Mouse (Mus musculus) ES-E14 (cell line): Measurements from ENCODE around the gene Ccp110. TPM values are rescaled to one million over a fixed set of nuclear protein-coding genes. Genes with fewer than 3 reads are reported as not detected.

Experiments
- DNase-seq: peaks from one replicate; pipeline ENCODE4 v3.0.0-alpha.2; 2013; ENCODE audit warnings: low read depth, low spot score
- H3K27ac ChIP-seq: 2 replicates; pipeline ENCODE4 v1.5.1; 2012; ENCODE audit warnings: low read depth, mild to moderate bottlenecking, low read length, moderate library complexity, mixed read lengths; ENCODE audit not compliant: poor library complexity, insufficient read depth, severe bottlenecking
- H3K36me3 ChIP-seq: 2 replicates; pipeline ENCODE4 v1.6.1; 2012; ENCODE audit warnings: mild to moderate bottlenecking, low read length, moderate library complexity, mixed read lengths; ENCODE audit not compliant: control insufficient read depth, poor library complexity, insufficient read depth, severe bottlenecking
- H3K4me1 ChIP-seq, 2 experiments: fragments of 150-350 bp in 1 of 2; sonication (generic) in 1 of 2; 2 replicates each; pipeline ENCODE4 v1.6.1; 2012; ENCODE audit warnings: low read length in 2 of 2, mild to moderate bottlenecking in 1 of 2, mixed read lengths in 1 of 2; ENCODE audit not compliant: control insufficient read depth in 2 of 2, insufficient read depth in 2 of 2, poor library complexity in 1 of 2
- H3K4me3 ChIP-seq, 2 experiments: fragments of 150-350 bp in 1 of 2; sonication (generic) in 1 of 2; 2 replicates each; pipeline ENCODE4 v1.5.1; 2012; ENCODE audit warnings: low read length in 2 of 2, low read depth in 1 of 2, mild to moderate bottlenecking in 1 of 2, mixed read lengths in 1 of 2; ENCODE audit not compliant: insufficient read depth in 1 of 2, poor library complexity in 1 of 2, severe bottlenecking in 1 of 2
- H3K9ac ChIP-seq: 2 replicates; pipeline ENCODE4 v1.6.1; 2012; ENCODE audit warnings: low read depth, mild to moderate bottlenecking, low read length, mixed read lengths; ENCODE audit not compliant: poor library complexity, insufficient read depth, severe bottlenecking
- H3K9me3 ChIP-seq: fragments of 150-350 bp; sonication (generic); 2 replicates; pipeline ENCODE4 v1.6.1; 2012; ENCODE audit warnings: low read depth, mild to moderate bottlenecking, low read length; ENCODE audit not compliant: control insufficient read depth, insufficient read depth
- CHD2 ChIP-seq: IDR thresholded peaks from 2 replicates; pipeline ENCODE4 v1.6.1; 2014; ENCODE audit warnings: mild to moderate bottlenecking, low read depth, low read length, inconsistent platforms
- HCFC1 ChIP-seq: IDR thresholded peaks from 2 replicates; pipeline ENCODE4 v1.6.1; 2012; ENCODE audit warnings: low read length, inconsistent platforms, borderline replicate concordance; ENCODE audit not compliant: insufficient read depth
- MAFK ChIP-seq: IDR thresholded peaks from 2 replicates; pipeline ENCODE4 v1.6.1; 2014; ENCODE audit warnings: mild to moderate bottlenecking, low read depth, low read length, inconsistent platforms; ENCODE audit not compliant: insufficient read depth
- ZC3H11A ChIP-seq: IDR thresholded peaks from 2 replicates; pipeline ENCODE4 v1.6.1; 2012; ENCODE audit warnings: low read depth, mild to moderate bottlenecking, inconsistent platforms, low read length, borderline replicate concordance
- ZNF384 ChIP-seq: IDR thresholded peaks from 2 replicates; pipeline ENCODE4 v1.6.1; 2012; ENCODE audit warnings: low read depth, low read length, inconsistent platforms
- in situ Hi-C, 2 experiments: fragments of 600-800 bp; cut with MboI; formaldehyde crosslinking; loops; one replicate each; pipeline ENCODE4 v1.15.1; 2025; ENCODE audit warnings: low sequenced_read_pairs in 2 of 2, inconsistent platforms in 1 of 2; ENCODE audit not compliant: unreplicated experiment in 2 of 2
- total RNA-seq: library from RNA; depleted of rRNA; stranded (reverse); fragments of 300-350 nt; gene quantifications from 2 replicates; pipeline ENCODE4 v1.2.3, GENCODE M21; 2012

Gene Ccp110
- total RNA-seq, 1 experiment: 25.8 TPM

DNA sequence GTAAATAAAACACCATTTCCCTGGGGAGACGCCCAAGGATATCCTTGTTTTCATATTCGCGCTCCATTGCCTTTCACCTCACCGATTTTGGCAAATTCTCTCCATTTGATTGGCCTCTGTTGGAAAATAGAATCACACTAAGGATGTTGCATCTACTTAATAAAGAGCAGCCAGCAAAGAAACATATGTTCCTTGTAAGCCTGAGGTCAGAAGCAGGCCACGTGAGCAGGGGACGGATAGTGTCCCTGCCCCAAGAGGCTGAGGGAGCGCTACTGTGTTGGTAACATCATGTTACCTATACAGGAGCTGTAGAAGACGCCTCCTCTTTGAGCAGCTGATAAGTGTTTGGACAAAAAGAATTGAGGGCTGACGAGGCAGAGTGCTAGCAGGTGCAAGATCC lies 64.1 kb downstream of the Ccp110 start:
- 0 out of 4 replicates have a peak, but pooled peaks cover 0 to 2% of the 10 kb centered on the region in 2 experiments for H3K4me1 ChIP-seq
- no peak for DNase-seq
- H3K4me3 ChIP-seq: no peak overlapping the region
- H3K27ac ChIP-seq: no peak overlapping the region
- TF ChIP-seq CHD2 (no peak), MAFK (no peak), ZC3H11A (no peak), HCFC1 (no peak), ZNF384 (no peak)
- in situ Hi-C loops: no loop called here
- H3K36me3 ChIP-seq: peaks cover 10% of the 10 kb centered on the region; the same call in 1 of the 2 replicates
- H3K9ac ChIP-seq: no peak overlapping the region
- H3K9me3 ChIP-seq: no peaks in the 10 kb centered on the region

GRCm38 (mm10) chr7:118777598-118778394 lies 65.4 kb downstream of the Ccp110 start:
- DNase-seq: no peak
- H3K4me1 ChIP-seq: 0 out of 4 replicates have a peak, but pooled peaks cover 0 to 2% of the 10 kb centered on the region in 2 experiments
- H3K9ac ChIP-seq: no peak overlapping the region
- TF ChIP-seq MAFK: no peak
- TF ChIP-seq HCFC1: no peak
- no peaks in the 10 kb centered on the region for H3K9me3 ChIP-seq
- H3K4me3 ChIP-seq: no peak overlapping the region
- in situ Hi-C loops: no loop called here
- peaks cover 10% of the 10 kb centered on the region; the same call in 1 of the 2 replicates for H3K36me3 ChIP-seq
- no peak overlapping the region for H3K27ac ChIP-seq

DNA sequence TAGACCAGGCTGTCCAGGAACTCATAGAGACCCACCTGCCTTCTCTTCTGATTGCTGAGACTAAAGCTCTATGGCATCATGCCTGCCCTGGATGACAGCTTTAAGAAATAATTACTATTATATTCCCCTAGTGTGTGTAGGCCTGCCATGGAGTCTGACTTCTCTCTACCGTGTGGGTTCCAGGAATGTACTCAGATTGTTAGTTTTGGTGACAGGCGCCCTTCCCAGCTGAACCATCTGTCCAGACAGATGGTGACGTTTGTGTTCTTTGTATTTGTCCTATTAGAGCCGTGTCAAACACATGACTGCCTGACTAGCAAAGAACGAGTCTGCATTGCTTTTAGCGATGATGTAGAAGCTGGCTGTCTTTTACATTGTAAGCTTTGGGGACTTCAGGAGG lies 66.2 kb downstream of the Ccp110 start:
- no peak overlapping the region for H3K4me3 ChIP-seq
- H3K9me3 ChIP-seq: no peaks in the 10 kb centered on the region
- peaks cover 9% of the 10 kb centered on the region; the same call in 1 of the 2 replicates for H3K36me3 ChIP-seq
- no peak overlapping the region for H3K27ac ChIP-seq
- DNase-seq: no peak
- H3K9ac ChIP-seq: no peak overlapping the region
- 0 out of 4 replicates have a peak, but pooled peaks cover 0 to 2% of the 10 kb centered on the region in 2 experiments for H3K4me1 ChIP-seq
- in situ Hi-C loops: no loop called here
- TF ChIP-seq HCFC1 (no peak), MAFK (no peak), CHD2 (no peak), ZNF384 (no peak), ZC3H11A (no peak)

GRCm38 (mm10) chr7:118783305-118784001 lies 71.1 kb downstream of the Ccp110 start:
- Histone ChIP-seq H3K4me1 (no peaks in the 10 kb centered on the region), H3K36me3 (peaks cover 2% of the 10 kb centered on the region; the same call in 1 of the 2 replicates), H3K9me3 (no peaks in the 10 kb centered on the region), H3K27ac (no peak overlapping the region), H3K4me3 (no peak overlapping the region), H3K9ac (no peak overlapping the region)
- in situ Hi-C loops: no loop called here
- TF ChIP-seq MAFK: no peak
- TF ChIP-seq ZC3H11A: no peak
- TF ChIP-seq CHD2: no peak
- no peak for TF ChIP-seq ZNF384
- TF ChIP-seq HCFC1: no peak
- no peak for DNase-seq
